ENCODE assay signal across 8 mouse cellular contexts in genomic region chr6:8509551-8509950, GRCm38 (mm10). TPM values are rescaled to one million over a fixed set of nuclear protein-coding genes. Genes with fewer than 3 reads are reported as not detected.
DNase-seq lines count a peak whose midpoint lies in the region; ATAC-seq and TF ChIP-seq lines count a peak whose summit lies in the region.

TSS of gene Glcci1 (plus strand) at chr6:8509600.

- H3K27ac ChIP-seq in kidney, adult 2 months (ENCODE audit: insufficient read depth, low read depth, low read length) = peak within 1 kb of the TSS; percentile 99
- peak within 1 kb of the TSS; percentile 79 for H3K27ac ChIP-seq in brown adipose tissue, adult 24 weeks (replicated peaks; ENCODE audit: low read depth, low read length)
- H3K27ac ChIP-seq in intestine, embryonic 16.5 days (ENCODE audit: low read length) = peak within 1 kb of the TSS; percentile 99
- H3K27ac ChIP-seq in limb, embryonic 15.5 days = peak within 1 kb of the TSS; percentile 99
- H3K27ac ChIP-seq in midbrain, embryonic 14.5 days (replicated peaks; ENCODE audit: low read depth, low read length) = peak within 1 kb of the TSS; percentile 99

- peak within 1 kb of the TSS; percentile 85 for H3K4me2 ChIP-seq in intestine, embryonic 16.5 days (ENCODE audit: low read depth, low read length)
- peak within 1 kb of the TSS; percentile 61 for H3K4me2 ChIP-seq in limb, embryonic 15.5 days
- H3K4me2 ChIP-seq in midbrain, embryonic 14.5 days (ENCODE audit: low read length) = peak within 1 kb of the TSS; percentile 76

- peak; percentile 78 for DNase-seq in kidney, adult 2 months
- no peak for DNase-seq in kidney, adult 11 months
- peak; percentile 28 to 52 for DNase-seq in gastrocnemius, adult 8-10 months (ENCODE audit: low spot score in 2 of 2)
- peak; percentile 93 for DNase-seq in midbrain, embryonic 14.5 days
- DNase-seq in spleen, postnatal 36 days (ENCODE audit: low spot score in 2 of 2) = peak; percentile 71 to 74

- no peaks in the 10 kb centered on the region for H3K36me3 ChIP-seq in kidney, adult 2 months (ENCODE audit: control insufficient read depth, insufficient read depth, low read length)
- H3K36me3 ChIP-seq in intestine, embryonic 16.5 days (ENCODE audit: control insufficient read depth, insufficient read depth, low read length) = no peaks in the 10 kb centered on the region
- H3K36me3 ChIP-seq in limb, embryonic 15.5 days = no peaks in the 10 kb centered on the region
- no peaks in the 10 kb centered on the region for H3K36me3 ChIP-seq in midbrain, embryonic 14.5 days (ENCODE audit: control insufficient read depth, insufficient read depth, low read length)

- whole genome bisulfite sequencing in kidney, adult 2 months = under 1% methylated on average over 43 of the region's 69 CpGs
- WGBS in intestine, embryonic 16.5 days = 3% methylated on average over 26 of the region's 69 CpGs
- WGBS in limb, embryonic 15.5 days = under 1% methylated on average over 45 of the region's 69 CpGs
- WGBS in midbrain, embryonic 14.5 days = under 1% methylated on average over 42 of the region's 69 CpGs

- TF ChIP-seq POLR2A in kidney, adult 2 months (IDR thresholded peaks at IDR 0.05; ENCODE audit: low read depth, low read length) = no peak

- peaks cover 3% of the 10 kb centered on the region; the same call in 1 of the 2 replicates for H3K4me1 ChIP-seq in kidney, adult 2 months (ENCODE audit: control insufficient read depth, insufficient read depth, low read length)
- H3K4me1 ChIP-seq in brown adipose tissue, adult 24 weeks (ENCODE audit: control insufficient read depth, insufficient read depth, insufficient read length, low read length) = peaks cover 3% of the 10 kb centered on the region; the same call in 1 of the 2 replicates
- H3K4me1 ChIP-seq in intestine, embryonic 16.5 days (ENCODE audit: control insufficient read depth, insufficient read depth, low read length) = peaks cover 15% of the 10 kb centered on the region; the same call in 1 of the 2 replicates
- peaks cover 17% of the 10 kb centered on the region for H3K4me1 ChIP-seq in limb, embryonic 15.5 days
- 0 out of 2 replicates have a peak, but pooled peaks cover 17% of the 10 kb centered on the region for H3K4me1 ChIP-seq in midbrain, embryonic 14.5 days (ENCODE audit: control insufficient read depth, insufficient read depth, low read length)

- ATAC-seq in intestine, embryonic 16.5 days = peak; percentile 86
- ATAC-seq in limb, embryonic 15.5 days (ENCODE audit: insufficient number of reproducible peaks, low FRiP score, low TSS enrichment, low read depth) = peak; percentile 85
- peak; percentile 88 for ATAC-seq in midbrain, embryonic 14.5 days (ENCODE audit: low FRiP score, low TSS enrichment)

- TF ChIP-seq CTCF in kidney, adult 2 months (conservative IDR thresholded peaks at IDR 0.05; ENCODE audit: insufficient read depth, insufficient read length, low read depth, low read length) = no peak

- no peaks in the 10 kb centered on the region for H3K9me3 ChIP-seq in intestine, embryonic 16.5 days (ENCODE audit: control insufficient read depth, low read length)
- no peaks in the 10 kb centered on the region for H3K9me3 ChIP-seq in limb, embryonic 15.5 days
- no peaks in the 10 kb centered on the region for H3K9me3 ChIP-seq in midbrain, embryonic 14.5 days (ENCODE audit: control insufficient read depth, low read length)

- peak within 1 kb of the TSS; percentile 98 for H3K4me3 ChIP-seq in kidney, adult 2 months (ENCODE audit: insufficient read depth, low read depth, low read length)
- H3K4me3 ChIP-seq in brown adipose tissue, adult 24 weeks (ENCODE audit: insufficient read depth, low read depth, low read length) = peak within 1 kb of the TSS; percentile 98
- H3K4me3 ChIP-seq in intestine, embryonic 16.5 days (ENCODE audit: low read length) = peak within 1 kb of the TSS; percentile 93
- peak within 1 kb of the TSS; percentile 98 for H3K4me3 ChIP-seq in limb, embryonic 15.5 days
- peak within 1 kb of the TSS; percentile 86 for H3K4me3 ChIP-seq in midbrain, embryonic 14.5 days (replicated peaks; ENCODE audit: low read depth, low read length)

- H3K27me3 ChIP-seq in kidney, adult 2 months (replicated peaks; ENCODE audit: control insufficient read depth, insufficient read depth, low read length) = no peaks in the 10 kb centered on the region; the same call in 1 of the 2 replicates
- H3K27me3 ChIP-seq in intestine, embryonic 16.5 days (replicated peaks; ENCODE audit: control insufficient read depth, insufficient read depth, low read length) = no peaks in the 10 kb centered on the region
- no peaks in the 10 kb centered on the region for H3K27me3 ChIP-seq in limb, embryonic 15.5 days
- no peaks in the 10 kb centered on the region for H3K27me3 ChIP-seq in midbrain, embryonic 14.5 days (ENCODE audit: control insufficient read depth, insufficient read depth, low read length)

- H3K9ac ChIP-seq in intestine, embryonic 16.5 days (ENCODE audit: low read depth, low read length) = peak within 1 kb of the TSS; percentile 96
- H3K9ac ChIP-seq in limb, embryonic 15.5 days = peak within 1 kb of the TSS; percentile 98
- H3K9ac ChIP-seq in midbrain, embryonic 14.5 days (replicated peaks; ENCODE audit: low read length) = peak within 1 kb of the TSS; percentile 96

RNA-seq across cellular contexts. Expression of gene Glcci1, which starts in this region (rescaled TPM):
- 3.6 and 4.0 TPM in 2 replicates for polyA plus RNA-seq in kidney, adult 2 months (2012; rRNA removed)
- 2.6 and 5.2 TPM in 2 replicates for polyA plus RNA-seq in brown adipose tissue, adult 24 weeks (2012; ENCODE audit: insufficient read depth, insufficient read length, missing spikeins)
- 1 to 10 TPM; 2.3 to 4.0 (median 3.6) TPM for total RNA-seq in gastrocnemius, adult 8-10 months (2022)
- polyA plus RNA-seq in intestine, embryonic 16.5 days (2015; fragmentation: Nextera tagmentation; extraction: Ambion mirVana) = 1.9 and 2.3 TPM in 2 replicates
- polyA plus RNA-seq in limb, embryonic 15.5 days (2015; fragmentation: Nextera tagmentation; extraction: Ambion mirVana) = 5.0 and 6.4 TPM in 2 replicates
- polyA plus RNA-seq in midbrain, embryonic 14.5 days (2014; fragmentation: Nextera tagmentation; extraction: Ambion mirVana) = 14.1 and 15.1 TPM in 2 replicates
